30 mouse cellular contexts compared by ENCODE assay signal in the genomic region with DNA sequence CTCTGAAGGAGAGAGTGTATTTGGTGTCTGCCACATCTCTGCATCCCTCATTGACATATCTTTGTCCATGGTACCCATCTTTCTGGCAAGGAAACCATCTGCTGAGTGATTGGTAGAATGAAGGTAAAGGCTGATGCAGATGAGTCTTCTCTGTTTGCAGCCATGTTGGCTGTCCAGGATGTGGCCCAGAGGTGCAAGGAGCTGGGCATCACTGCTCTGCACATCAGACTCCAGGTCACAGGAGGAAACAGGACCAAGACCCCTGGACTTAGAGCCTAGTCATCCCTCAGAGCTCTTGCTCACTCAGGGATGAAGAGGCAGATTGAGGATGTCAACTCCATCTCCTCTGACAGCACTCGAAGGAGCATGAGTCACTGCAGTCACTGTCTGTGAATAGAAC.
"Had no signal": no experiment of that assay in that cellular context is flagged by ENCODE, and none has a peak within 500 bp of the region (broad histone marks: within the 10 kb centered on the region; RNA-seq: fewer than 3 reads in every experiment).

No protein-coding gene starts in this region.

- H3K36me3 ChIP-seq: limb, embryonic 10.5 days; limb, embryonic 12.5 days; limb, embryonic 13.5 days; limb, embryonic 15.5 days; liver, embryonic 12.5 days; liver, embryonic 13.5 days; liver, embryonic 15.5 days; lung, embryonic 15.5 days; midbrain, embryonic 10.5 days; midbrain, embryonic 12.5 days; midbrain, embryonic 13.5 days; neural tube, embryonic 12.5 days had no signal

- H3K9me3 ChIP-seq: limb, embryonic 10.5 days; limb, embryonic 12.5 days; limb, embryonic 15.5 days; liver, embryonic 12.5 days; liver, embryonic 13.5 days; liver, embryonic 15.5 days; lung, embryonic 15.5 days; midbrain, embryonic 10.5 days; midbrain, embryonic 12.5 days; midbrain, embryonic 13.5 days; neural tube, embryonic 12.5 days had no signal

- H3K27me3 ChIP-seq: limb, embryonic 12.5 days; limb, embryonic 13.5 days; limb, embryonic 15.5 days; liver, embryonic 12.5 days; liver, embryonic 13.5 days; liver, embryonic 15.5 days; lung, embryonic 15.5 days; midbrain, embryonic 12.5 days; midbrain, embryonic 13.5 days; neural tube, embryonic 12.5 days had no signal

- H3K27ac ChIP-seq: limb, embryonic 10.5 days; limb, embryonic 12.5 days; limb, embryonic 13.5 days; limb, embryonic 15.5 days; liver, embryonic 12.5 days; liver, embryonic 13.5 days; liver, embryonic 14.5 days; liver, embryonic 15.5 days; lung, embryonic 15.5 days; macrophage; midbrain, embryonic 10.5 days; midbrain, embryonic 12.5 days; midbrain, embryonic 13.5 days; neural tube, embryonic 12.5 days had no signal

- H3K4me3 ChIP-seq: limb, embryonic 10.5 days; limb, embryonic 12.5 days; limb, embryonic 13.5 days; limb, embryonic 15.5 days; liver, embryonic 12.5 days; liver, embryonic 13.5 days; liver, embryonic 15.5 days; lung, embryonic 15.5 days; megakaryocyte, embryonic 14.5 days; midbrain, embryonic 10.5 days; midbrain, embryonic 12.5 days; midbrain, embryonic 13.5 days; myocyte; neural tube, embryonic 12.5 days had no signal

- H3K9ac ChIP-seq: limb, embryonic 12.5 days; limb, embryonic 13.5 days; limb, embryonic 15.5 days; liver, embryonic 12.5 days; liver, embryonic 13.5 days; liver, embryonic 14.5 days; liver, embryonic 15.5 days; liver, postnatal 0 days; lung, embryonic 14.5 days; lung, embryonic 15.5 days; midbrain, embryonic 12.5 days; midbrain, embryonic 13.5 days; neural tube, embryonic 12.5 days had no signal

- DNase-seq: left cerebral cortex, postnatal 4 days; liver; liver, embryonic 13.5 days; liver, postnatal 0 days; lung, adult 18-20 months; lung, adult 2 months; lung, embryonic 14.5 days; lung, postnatal 10 days; lung, postnatal 14 days; lung, postnatal 36 days; lung, postnatal 4 days; midbrain, embryonic 14.5 days had no signal

- ATAC-seq: liver, embryonic 12.5 days; liver, postnatal 0 days; lung, postnatal 0 days; midbrain, embryonic 13.5 days; midbrain, embryonic 16.5 days had no signal

- H3K4me2 ChIP-seq: limb, embryonic 12.5 days; limb, embryonic 13.5 days; limb, embryonic 15.5 days; liver, embryonic 11.5 days; liver, embryonic 12.5 days; liver, embryonic 13.5 days; liver, embryonic 15.5 days; lung, embryonic 14.5 days; lung, embryonic 15.5 days; midbrain, embryonic 12.5 days; midbrain, embryonic 13.5 days; neural tube, embryonic 12.5 days had no signal

- H3K4me1 ChIP-seq: limb, embryonic 15.5 days; liver, embryonic 13.5 days; liver, embryonic 15.5 days; midbrain, embryonic 10.5 days; midbrain, embryonic 12.5 days; midbrain, embryonic 13.5 days; neural tube, embryonic 12.5 days had no signal
